Mouse (Mus musculus): ENCODE data around the gene Xylt1.

The Xylt1 gene

GRCm38 (mm10) chr7:117564627-117565026, 183.8 kb downstream of the Xylt1 start:
- TF ChIP-seq GATA4 (IDR thresholded peaks at IDR 0.05; ENCODE audit: insufficient replicate concordance, low read length) = no peak

- no peak for TF ChIP-seq GATA4 (IDR thresholded peaks at IDR 0.05; ENCODE audit: insufficient replicate concordance, low read length)
Measured at GRCm38 (mm10) chr7:117566115-117566514, 185.3 kb downstream of the Xylt1 start.

- TF ChIP-seq GATA4 (IDR thresholded peaks at IDR 0.05; ENCODE audit: insufficient replicate concordance, low read length) = no peak
Measured at GRCm38 (mm10) chr7:117566833-117567232, 186.1 kb downstream of the Xylt1 start.

- TF ChIP-seq GATA4 (IDR thresholded peaks at IDR 0.05; ENCODE audit: insufficient replicate concordance, low read length) = no peak
Measured at GRCm38 (mm10) chr7:117567252-117567651, 186.5 kb downstream of the Xylt1 start.

GRCm38 (mm10) chr7:117567653-117568340, 187.0 kb downstream of the Xylt1 start:
- TF ChIP-seq GATA4 (IDR thresholded peaks at IDR 0.05; ENCODE audit: insufficient replicate concordance, low read length) = no peak

GRCm38 (mm10) chr7:117571131-117571530, 190.4 kb downstream of the Xylt1 start:
- TF ChIP-seq GATA4 (IDR thresholded peaks at IDR 0.05; ENCODE audit: insufficient replicate concordance, low read length) = no peak

- no peak for TF ChIP-seq GATA4 (IDR thresholded peaks at IDR 0.05; ENCODE audit: insufficient replicate concordance, low read length)
Measured at GRCm38 (mm10) chr7:117571713-117572112, 190.9 kb downstream of the Xylt1 start.

- no peak for TF ChIP-seq GATA4 (IDR thresholded peaks at IDR 0.05; ENCODE audit: insufficient replicate concordance, low read length)
Measured at GRCm38 (mm10) chr7:117573170-117573569, 192.4 kb downstream of the Xylt1 start.

GRCm38 (mm10) chr7:117575417-117575816, 194.6 kb downstream of the Xylt1 start:
- no peak for TF ChIP-seq GATA4 (IDR thresholded peaks at IDR 0.05; ENCODE audit: insufficient replicate concordance, low read length)

GRCm38 (mm10) chr7:117577035-117577434, 196.3 kb downstream of the Xylt1 start:
- TF ChIP-seq GATA4 (IDR thresholded peaks at IDR 0.05; ENCODE audit: insufficient replicate concordance, low read length) = no peak

- TF ChIP-seq GATA4 (IDR thresholded peaks at IDR 0.05; ENCODE audit: insufficient replicate concordance, low read length) = no peak
Measured at GRCm38 (mm10) chr7:117585164-117585563, 204.4 kb downstream of the Xylt1 start.

- no peak for TF ChIP-seq GATA4 (IDR thresholded peaks at IDR 0.05; ENCODE audit: insufficient replicate concordance, low read length)
Measured at GRCm38 (mm10) chr7:117586811-117587210, 206.0 kb downstream of the Xylt1 start.

GRCm38 (mm10) chr7:117587234-117587929, 206.6 kb downstream of the Xylt1 start:
- no peak for TF ChIP-seq GATA4 (IDR thresholded peaks at IDR 0.05; ENCODE audit: insufficient replicate concordance, low read length)

GRCm38 (mm10) chr7:117588426-117588825, 207.6 kb downstream of the Xylt1 start:
- TF ChIP-seq GATA4 (IDR thresholded peaks at IDR 0.05; ENCODE audit: insufficient replicate concordance, low read length) = no peak

- TF ChIP-seq GATA4 (IDR thresholded peaks at IDR 0.05; ENCODE audit: insufficient replicate concordance, low read length) = no peak
Measured at GRCm38 (mm10) chr7:117589359-117589758, 208.6 kb downstream of the Xylt1 start.

GRCm38 (mm10) chr7:117589820-117590219, 209.0 kb downstream of the Xylt1 start:
- TF ChIP-seq GATA4 (IDR thresholded peaks at IDR 0.05; ENCODE audit: insufficient replicate concordance, low read length) = no peak
